Mouse (Mus musculus) heart, embryonic 11.5 days (tissue): ENCODE measurements around the gene Itpkb. TPM values are rescaled to one million over a fixed set of nuclear protein-coding genes. Genes with fewer than 3 reads are reported as not detected.

Source experiments
- ATAC-seq: fragments of 200-750 bp; cut with Nextera tagmentation; replicated peaks from 2 replicates; pipeline ENCODE4 v1.8.0; 2017; ENCODE audit warnings: moderate library complexity; ENCODE audit not compliant: insufficient number of reproducible peaks, low FRiP score, low TSS enrichment
- H3K27ac ChIP-seq: fragments of 300-500 bp; sonication (generic); 2 replicates; pipeline ENCODE4 v1.5.1; 2014; ENCODE audit warnings: mild to moderate bottlenecking, low read depth, low read length
- H3K27me3 ChIP-seq: fragments of 300-500 bp; sonication (generic); 2 replicates; pipeline ENCODE4 v1.6.1; 2014; ENCODE audit warnings: mild to moderate bottlenecking, low read length, mixed read lengths; ENCODE audit not compliant: control insufficient read depth, insufficient read depth
- H3K36me3 ChIP-seq: fragments of 300-500 bp; sonication (generic); 2 replicates; pipeline ENCODE4 v1.6.1; 2014; ENCODE audit warnings: mild to moderate bottlenecking, low read length, moderate library complexity, mixed read lengths; ENCODE audit not compliant: control insufficient read depth, insufficient read depth
- H3K4me1 ChIP-seq: fragments of 300-500 bp; sonication (generic); 2 replicates; pipeline ENCODE4 v1.6.1; 2014; ENCODE audit warnings: low read length; ENCODE audit not compliant: control insufficient read depth, insufficient read depth
- H3K4me2 ChIP-seq: fragments of 300-500 bp; sonication (generic); 2 replicates; pipeline ENCODE4 v1.6.1; 2014; ENCODE audit warnings: mild to moderate bottlenecking, moderate library complexity
- H3K4me3 ChIP-seq: fragments of 300-500 bp; sonication (generic); 2 replicates; pipeline ENCODE4 v1.5.1; 2014; ENCODE audit warnings: low read depth, low read length
- H3K9ac ChIP-seq: fragments of 300-500 bp; sonication (generic); 2 replicates; pipeline ENCODE4 v1.6.1; 2014; ENCODE audit warnings: mild to moderate bottlenecking, low read depth, low read length, moderate library complexity
- H3K9me3 ChIP-seq: fragments of 300-500 bp; sonication (generic); replicated peaks from 2 replicates; pipeline ENCODE4 v1.6.1; 2016; ENCODE audit warnings: low read length; ENCODE audit not compliant: control insufficient read depth
- WGBS: fragments of 180-500 bp; shearing (Covaris S2); extraction: QIAGEN DNeasy Blood & Tissue Kit; methylation state at CpG from one replicate; pipeline ENCODE4 v1.1.7; 2014; ENCODE audit not compliant: insufficient replicate concordance; 5-methylcytosine and 5-hydroxymethylcytosine counted together
- polyA plus RNA-seq: library from polyadenylated mRNA; unstranded; fragments of >200 nt; fragmentation: Nextera tagmentation; extraction: Ambion mirVana; gene quantifications from 2 replicates; pipeline ENCODE4 v1.2.1, GENCODE M21; 2014

Itpkb gene
- polyA plus RNA-seq, 1 experiment from 2014 or later: 4.0 TPM

GRCm38 (mm10) chr1:180426405-180426804, 96.1 kb downstream of the Itpkb start:
- Histone ChIP-seq H3K27me3 (peaks cover 4% of the 10 kb centered on the region; the same call in 1 of the 2 replicates), H3K4me3 (no peak overlapping the region), H3K9ac (no peak overlapping the region), H3K4me1 (peaks cover 5% of the 10 kb centered on the region; the same call in 1 of the 2 replicates), H3K36me3 (no peaks in the 10 kb centered on the region), H3K4me2 (no peak overlapping the region), H3K27ac (no peak overlapping the region), H3K9me3 (no peaks in the 10 kb centered on the region)
- 74% methylated on average over 6 of the region's 6 CpGs for WGBS
- no peak for ATAC-seq

GRCm38 (mm10) chr1:180427685-180428084, 97.4 kb downstream of the Itpkb start:
- no peak for ATAC-seq
- H3K9ac ChIP-seq: no peak overlapping the region
- WGBS: 47% methylated on average over 10 of the region's 10 CpGs
- no peak overlapping the region for H3K27ac ChIP-seq
- H3K36me3 ChIP-seq: no peaks in the 10 kb centered on the region
- H3K4me1 ChIP-seq: peaks cover 4% of the 10 kb centered on the region; the same call in 1 of the 2 replicates
- no peak overlapping the region for H3K4me3 ChIP-seq
- H3K27me3 ChIP-seq: peaks cover 9% of the 10 kb centered on the region
- no peak overlapping the region for H3K4me2 ChIP-seq
- H3K9me3 ChIP-seq: no peaks in the 10 kb centered on the region

GRCm38 (mm10) chr1:180428101-180428712, 97.9 kb downstream of the Itpkb start:
- 15% methylated on average over 9 of the region's 9 CpGs for WGBS
- peaks cover 10% of the 10 kb centered on the region for H3K27me3 ChIP-seq
- H3K4me3 ChIP-seq: no peak overlapping the region
- H3K27ac ChIP-seq: no peak overlapping the region
- H3K9ac ChIP-seq: no peak overlapping the region
- no peaks in the 10 kb centered on the region for H3K9me3 ChIP-seq
- ATAC-seq: no peak
- H3K4me2 ChIP-seq: no peak overlapping the region
- H3K4me1 ChIP-seq: peaks cover 3% of the 10 kb centered on the region; the same call in 1 of the 2 replicates
- H3K36me3 ChIP-seq: no peaks in the 10 kb centered on the region

- no peaks in the 10 kb centered on the region for H3K9me3 ChIP-seq
- H3K36me3 ChIP-seq: no peaks in the 10 kb centered on the region
- no peak overlapping the region for H3K4me3 ChIP-seq
- 0 out of 2 replicates have a peak, but pooled peaks cover 3% of the 10 kb centered on the region for H3K4me1 ChIP-seq
- no peak for ATAC-seq
- no peak overlapping the region for H3K9ac ChIP-seq
- 75% methylated on average over 8 of the region's 8 CpGs for WGBS
- H3K27me3 ChIP-seq: peaks cover 17% of the 10 kb centered on the region
- H3K27ac ChIP-seq: no peak overlapping the region
- no peak overlapping the region for H3K4me2 ChIP-seq
Observed at GRCm38 (mm10) chr1:180428871-180429270, 98.6 kb downstream of the Itpkb start.

GRCm38 (mm10) chr1:180429819-180430218, 99.5 kb downstream of the Itpkb start:
- Histone ChIP-seq H3K4me1 (0 out of 2 replicates have a peak, but pooled peaks cover 5% of the 10 kb centered on the region), H3K4me2 (no peak overlapping the region), H3K9me3 (no peaks in the 10 kb centered on the region), H3K36me3 (no peaks in the 10 kb centered on the region), H3K27ac (no peak overlapping the region), H3K9ac (no peak overlapping the region), H3K4me3 (no peak overlapping the region), H3K27me3 (peaks cover 23% of the 10 kb centered on the region)
- no peak for ATAC-seq
- 57% methylated on average over 5 of the region's 5 CpGs for WGBS

- WGBS: 56% methylated on average over 12 of the region's 12 CpGs
- H3K27me3 ChIP-seq: peaks cover 35% of the 10 kb centered on the region
Observed at GRCm38 (mm10) chr1:180431833-180432232, 101.5 kb downstream of the Itpkb start.

GRCm38 (mm10) chr1:180433098-180433538, 102.8 kb downstream of the Itpkb start:
- Histone ChIP-seq H3K27ac (no peak overlapping the region), H3K4me2 (peak overlapping the region; percentile 62), H3K4me3 (peak overlapping the region; percentile 25), H3K9me3 (no peaks in the 10 kb centered on the region), H3K9ac (peak overlapping the region; percentile 52; the same call in 1 of the 2 replicates), H3K4me1 (0 out of 2 replicates have a peak, but pooled peaks cover 5% of the 10 kb centered on the region), H3K36me3 (no peaks in the 10 kb centered on the region), H3K27me3 (peaks cover 43% of the 10 kb centered on the region)
- under 1% methylated on average over 16 of the region's 16 CpGs for WGBS
- ATAC-seq: no peak

More at GRCm38 (mm10) chr1:180431833-180432232, 101.5 kb downstream of the Itpkb start:
- H3K4me2 ChIP-seq: no peak overlapping the region
- ATAC-seq: no peak
- no peak overlapping the region for H3K4me3 ChIP-seq
- H3K36me3 ChIP-seq: no peaks in the 10 kb centered on the region
- no peak overlapping the region for H3K27ac ChIP-seq
- no peak overlapping the region for H3K9ac ChIP-seq
- H3K4me1 ChIP-seq: 0 out of 2 replicates have a peak, but pooled peaks cover 5% of the 10 kb centered on the region
- H3K9me3 ChIP-seq: no peaks in the 10 kb centered on the region

- no peak overlapping the region for H3K4me3 ChIP-seq
- H3K4me2 ChIP-seq: no peak overlapping the region
- H3K27me3 ChIP-seq: peaks cover 47% of the 10 kb centered on the region
- ATAC-seq: no peak; the same call in 1 of the 2 replicates
- no peak overlapping the region for H3K27ac ChIP-seq
- WGBS: 19% methylated on average over 7 of the region's 7 CpGs
- H3K36me3 ChIP-seq: no peaks in the 10 kb centered on the region
- 0 out of 2 replicates have a peak, but pooled peaks cover 5% of the 10 kb centered on the region for H3K4me1 ChIP-seq
- no peaks in the 10 kb centered on the region for H3K9me3 ChIP-seq
- H3K9ac ChIP-seq: no peak overlapping the region
Observed at GRCm38 (mm10) chr1:180433796-180434566, 103.7 kb downstream of the Itpkb start.
